In the genomic region with DNA sequence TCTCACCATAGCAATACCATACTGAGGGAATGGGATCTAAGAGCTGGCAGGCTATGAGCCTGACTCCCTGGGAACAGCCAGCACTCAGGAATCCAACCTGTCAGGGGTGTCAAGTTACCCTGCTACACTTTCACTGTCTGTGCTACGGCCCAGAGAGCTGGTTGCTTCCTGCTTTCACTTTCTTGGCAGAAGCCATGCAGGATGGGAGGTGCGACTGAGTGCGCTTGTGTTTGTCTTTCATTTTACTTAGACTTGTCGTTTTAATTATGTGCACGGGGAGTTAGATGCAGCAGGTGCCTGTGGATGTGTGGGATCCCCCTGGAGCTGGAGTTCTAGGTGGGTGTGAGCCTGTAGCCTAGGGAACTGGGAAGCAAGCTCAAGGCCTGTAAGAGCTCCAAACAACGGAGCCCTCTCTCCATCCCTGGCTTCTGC, we compare ENCODE assay signal across 8 mouse cellular contexts. TPM values are rescaled to one million over a fixed set of nuclear protein-coding genes. Genes with fewer than 3 reads are reported as not detected.
DNase-seq lines count a peak whose midpoint lies in the region; ATAC-seq and TF ChIP-seq lines count a peak whose summit lies in the region.

No protein-coding gene starts in this region.

- TF ChIP-seq CTCF in left cerebral cortex, adult 2 months (IDR thresholded peaks at IDR 0.05) = no peak
- TF ChIP-seq CTCF in brain, embryonic 14.5 days (IDR thresholded peaks at IDR 0.05; ENCODE audit: borderline replicate concordance, extremely low read depth, insufficient read depth, insufficient read length) = no peak
- no peak for TF ChIP-seq CTCF in lung, postnatal 0 days (IDR thresholded peaks at IDR 0.05)

- no peak for TF ChIP-seq EP300 in lung, postnatal 0 days (IDR thresholded peaks at IDR 0.05)

- intact Hi-C loops in left cerebral cortex, postnatal 14 days (cut with DNase I) = no loop called here
- intact Hi-C loops in left cerebral cortex, adult 2 months (cut with DNase I) = no loop called here
- intact Hi-C loops in gastrocnemius, postnatal 14 days (cut with DNase I; ENCODE audit: low total_unique reads) = no loop called here

- no peak overlapping the region for H3K4me2 ChIP-seq in hindbrain, embryonic 13.5 days
- H3K4me2 ChIP-seq in lung, postnatal 0 days (replicated peaks; ENCODE audit: low read depth, low read length) = peak overlapping the region; percentile 38

- no peak overlapping the region for H3K9ac ChIP-seq in hindbrain, embryonic 13.5 days
- H3K9ac ChIP-seq in lung, postnatal 0 days (replicated peaks; ENCODE audit: low read depth) = no peak overlapping the region

- H3K4me3 ChIP-seq in left cerebral cortex, adult 2 months = no peak overlapping the region
- H3K4me3 ChIP-seq in hindbrain, embryonic 13.5 days = no peak overlapping the region
- no peak overlapping the region for H3K4me3 ChIP-seq in lung, postnatal 0 days (ENCODE audit: low read depth, low read length)

- ATAC-seq in hindbrain, embryonic 13.5 days (ENCODE audit: low FRiP score) = no peak
- peak; percentile 84 for ATAC-seq in lung, postnatal 0 days
- ATAC-seq in cerebellum, adult (ENCODE audit: insufficient number of reproducible peaks, low FRiP score, low TSS enrichment) = no peak

- WGBS in hindbrain, embryonic 13.5 days = 27% methylated on average over 6 of the region's 6 CpGs
- WGBS in lung, postnatal 0 days = 10% methylated on average over 6 of the region's 6 CpGs

- no peak overlapping the region for H3K27ac ChIP-seq in left cerebral cortex, adult 2 months
- H3K27ac ChIP-seq in hindbrain, embryonic 13.5 days = 0 out of 2 replicates have a peak overlapping the region, but pooled peaks have one; percentile 42
- peak overlapping the region; percentile 32; the same call in 1 of the 2 replicates for H3K27ac ChIP-seq in lung, postnatal 0 days (ENCODE audit: low read length)

- H3K36me3 ChIP-seq in hindbrain, embryonic 13.5 days = no peaks in the 10 kb centered on the region
- H3K36me3 ChIP-seq in lung, postnatal 0 days (ENCODE audit: insufficient read depth, low read length) = no peaks in the 10 kb centered on the region

- H3K9me3 ChIP-seq in hindbrain, embryonic 13.5 days = no peaks in the 10 kb centered on the region
- H3K9me3 ChIP-seq in lung, postnatal 0 days (ENCODE audit: low read length) = no peaks in the 10 kb centered on the region

- peaks cover 17% of the 10 kb centered on the region; the same call in 1 of the 2 replicates for H3K27me3 ChIP-seq in hindbrain, embryonic 13.5 days
- H3K27me3 ChIP-seq in lung, postnatal 0 days (replicated peaks; ENCODE audit: insufficient read depth, low read length) = no peaks in the 10 kb centered on the region

- no peak for TF ChIP-seq POLR2A in brain, embryonic 14.5 days (IDR thresholded peaks at IDR 0.05; ENCODE audit: borderline replicate concordance, extremely low read depth, insufficient read depth, insufficient read length, poor library complexity, severe bottlenecking)

- H3K4me1 ChIP-seq in hindbrain, embryonic 13.5 days (replicated peaks) = peaks cover 46% of the 10 kb centered on the region
- H3K4me1 ChIP-seq in lung, postnatal 0 days (ENCODE audit: insufficient read depth, low read depth, low read length) = 0 out of 2 replicates have a peak, but pooled peaks cover 6% of the 10 kb centered on the region

- DNase-seq in left cerebral cortex, postnatal 14 days (ENCODE audit: low spot score in 2 of 2) = peak; percentile 8 to 45
- DNase-seq in left cerebral cortex, adult 2 months (ENCODE audit: extremely low spot score in 1 of 2, low spot score in 2 of 2) = no peak
- DNase-seq in brain, embryonic 14.5 days (ENCODE audit: low read depth) = peak; percentile 72
- DNase-seq in lung, postnatal 0 days (ENCODE audit: low spot score) = peak; percentile 76
- DNase-seq in c-Kit-positive CD71-positive TER-119-positive erythroid progenitor cells, embryonic 14.5 days (ENCODE audit: low spot score) = no peak
- no peak for DNase-seq in gastrocnemius, postnatal 14 days

RNA-seq across cellular contexts. Expression of gene Celsr1, which starts 25.9 kb away (rescaled TPM):
- 1 to 10 TPM; 2.2 to 3.1 TPM for total RNA-seq in left cerebral cortex, postnatal 14 days (2021)
- total RNA-seq in left cerebral cortex, adult 2 months (2021) = 1 to 10 TPM; 3.7 to 4.6 TPM
- polyA plus RNA-seq in brain, embryonic 14.5 days (2012; rRNA removed) = 17.6 and 21.3 TPM in 2 replicates
- 1.6 and 1.8 TPM in 2 replicates for polyA plus RNA-seq in hindbrain, embryonic 13.5 days (2015; fragmentation: Nextera tagmentation; extraction: Ambion mirVana)
- polyA plus RNA-seq in lung, postnatal 0 days (2015; fragmentation: Nextera tagmentation; extraction: Ambion mirVana) = 2.1 and 2.2 TPM in 2 replicates
- total RNA-seq in gastrocnemius, postnatal 14 days (2021) = under 1 TPM; 0.31 to 0.94 TPM

RNA-seq across cellular contexts. Expression of gene Gramd4, which starts 49.8 kb away (rescaled TPM):
- 10 to 100 TPM; 37.2 to 44.3 TPM for total RNA-seq in left cerebral cortex, postnatal 14 days (2021)
- total RNA-seq in left cerebral cortex, adult 2 months (2021) = 10 to 100 TPM; 46.2 to 51.7 TPM
- polyA plus RNA-seq in brain, embryonic 14.5 days (2012; rRNA removed) = 64.7 and 74.6 TPM in 2 replicates
- 33.9 and 36.4 TPM in 2 replicates for polyA plus RNA-seq in hindbrain, embryonic 13.5 days (2015; fragmentation: Nextera tagmentation; extraction: Ambion mirVana)
- 9.9 and 11.1 TPM in 2 replicates for polyA plus RNA-seq in lung, postnatal 0 days (2015; fragmentation: Nextera tagmentation; extraction: Ambion mirVana)
- 1 to 10 TPM; 7.2 to 8.2 TPM for total RNA-seq in gastrocnemius, postnatal 14 days (2021)

Comparison
In these comparisons a context has a peak if more than half of its experiments do, and no peak if none do; other contexts are left out.
1. DNase-seq: peak in left cerebral cortex, postnatal 14 days (2 of 2), brain, embryonic 14.5 days (single experiment) and lung, postnatal 0 days (single experiment); none in left cerebral cortex, adult 2 months (0 of 2), c-Kit-positive CD71-positive TER-119-positive erythroid progenitor cells, embryonic 14.5 days (single experiment) and gastrocnemius, postnatal 14 days (single experiment).
2. RNA of gene Gramd4, which starts 49.8 kb away (total RNA-seq): 46.2 to 51.7 TPM in left cerebral cortex, adult 2 months and 37.2 to 44.3 TPM in left cerebral cortex, postnatal 14 days; 7.2 to 8.2 TPM in gastrocnemius, postnatal 14 days; every median in the first group is over 4 times any median in the second.